Mouse (Mus musculus) frontal cortex, postnatal 36 days (tissue): ENCODE data around the gene Hoxa3.

Experiments used
- DNase-seq, 2 experiments: peaks; one replicate each; pipeline ENCODE4 v3.0.0; 2022; ENCODE audit warnings: low spot score in 2 of 2

Gene Hoxa3

GRCm38 (mm10) chr6:52231885-52232567 lies 18.9 kb upstream of the Hoxa3 start:
- DNase-seq = no peak

- DNase-seq = no peak
Measured at GRCm38 (mm10) chr6:52230516-52231165, 17.5 kb upstream of the Hoxa3 start, which contains the start of gene Hoxa9. Gene Hoxa9, minus strand, starts transcription at chr6:52231089.

DNA sequence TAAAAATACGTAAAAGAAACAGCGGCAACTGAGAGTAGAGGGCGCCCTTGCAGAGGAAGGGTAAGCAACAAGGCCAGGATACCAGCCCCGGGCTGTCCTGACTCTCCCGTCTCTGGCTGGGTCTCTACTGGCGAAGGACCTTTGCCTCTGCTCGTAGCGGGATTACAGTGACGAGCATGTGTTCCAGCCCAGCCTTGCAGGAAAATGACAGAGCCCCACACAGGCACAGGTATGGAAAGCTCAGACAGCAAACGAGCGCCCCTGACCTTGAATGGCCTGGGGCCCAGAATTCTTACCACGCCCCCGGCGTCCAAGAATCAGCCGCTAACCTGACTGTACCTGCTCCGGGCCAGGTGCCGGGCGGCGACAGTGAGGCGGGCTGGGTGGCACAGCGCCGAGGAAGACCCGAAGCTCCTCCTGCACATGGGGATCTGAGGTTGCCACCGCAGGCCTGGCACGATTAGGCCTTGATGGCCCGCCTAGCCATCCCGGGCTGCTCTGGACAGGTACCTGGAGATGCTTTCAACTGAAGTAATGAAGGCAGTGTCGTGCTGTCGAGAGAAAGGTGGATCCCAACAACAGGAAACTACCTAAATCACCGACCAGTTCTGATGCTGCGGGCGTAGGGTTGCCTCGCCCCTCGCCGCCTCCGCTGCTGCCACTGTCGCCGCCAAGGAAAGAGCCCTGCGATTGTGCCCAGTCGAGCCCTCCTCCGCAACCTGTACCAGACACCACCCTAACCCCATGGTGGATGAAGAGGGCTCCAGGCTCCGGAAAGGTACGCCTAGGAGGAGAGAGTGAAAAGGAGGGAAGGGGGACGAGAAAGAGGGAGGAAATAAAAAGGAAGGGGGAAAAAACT lies 16.7 kb upstream of the Hoxa3 start:
- DNase-seq = no peak

- no peak for DNase-seq
Measured at GRCm38 (mm10) chr6:52228475-52229465, 15.6 kb upstream of the Hoxa3 start.

DNA sequence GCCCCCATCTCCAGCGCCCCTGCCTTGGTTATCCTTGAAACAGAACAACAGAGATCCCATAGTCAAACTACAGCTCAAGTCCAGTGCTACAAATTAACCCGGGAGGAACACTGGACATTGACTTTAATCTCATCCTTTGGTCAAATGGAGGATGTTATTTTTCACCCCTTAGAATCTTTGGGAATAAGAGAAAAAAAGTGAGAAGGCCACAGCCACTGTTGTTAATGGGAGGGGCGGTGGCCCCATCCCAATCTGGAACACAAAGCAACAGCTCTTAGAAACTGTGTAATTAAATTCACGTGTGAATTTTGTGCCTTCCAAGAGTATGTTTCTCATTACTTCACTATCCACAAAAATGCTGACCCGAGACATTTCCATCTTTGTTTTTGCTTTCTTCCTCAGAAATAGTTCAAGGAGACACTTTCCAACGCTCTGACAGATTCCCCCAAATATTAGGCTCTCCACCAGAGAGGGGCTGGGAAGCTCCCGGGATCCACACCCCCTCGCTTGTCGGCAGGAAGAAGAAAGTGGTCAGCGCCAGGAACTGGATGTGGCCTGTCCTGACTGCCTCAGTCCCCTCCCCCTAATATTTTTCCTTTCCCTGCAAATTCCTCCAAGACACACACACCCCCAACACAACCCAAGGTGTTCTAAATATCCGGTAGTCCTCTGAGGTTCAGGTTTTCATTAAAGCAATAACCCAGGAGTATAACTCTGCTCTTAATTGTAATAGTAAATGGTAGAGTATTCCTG lies 14.5 kb upstream of the Hoxa3 start:
- DNase-seq = no peak

GRCm38 (mm10) chr6:52226569-52227257 lies 13.6 kb upstream of the Hoxa3 start:
- DNase-seq = no peak

- DNase-seq = no peak
Measured at GRCm38 (mm10) chr6:52225612-52226568, 12.8 kb upstream of the Hoxa3 start.

- no peak for DNase-seq
Measured at GRCm38 (mm10) chr6:52224895-52225611, 11.9 kb upstream of the Hoxa3 start.

DNA sequence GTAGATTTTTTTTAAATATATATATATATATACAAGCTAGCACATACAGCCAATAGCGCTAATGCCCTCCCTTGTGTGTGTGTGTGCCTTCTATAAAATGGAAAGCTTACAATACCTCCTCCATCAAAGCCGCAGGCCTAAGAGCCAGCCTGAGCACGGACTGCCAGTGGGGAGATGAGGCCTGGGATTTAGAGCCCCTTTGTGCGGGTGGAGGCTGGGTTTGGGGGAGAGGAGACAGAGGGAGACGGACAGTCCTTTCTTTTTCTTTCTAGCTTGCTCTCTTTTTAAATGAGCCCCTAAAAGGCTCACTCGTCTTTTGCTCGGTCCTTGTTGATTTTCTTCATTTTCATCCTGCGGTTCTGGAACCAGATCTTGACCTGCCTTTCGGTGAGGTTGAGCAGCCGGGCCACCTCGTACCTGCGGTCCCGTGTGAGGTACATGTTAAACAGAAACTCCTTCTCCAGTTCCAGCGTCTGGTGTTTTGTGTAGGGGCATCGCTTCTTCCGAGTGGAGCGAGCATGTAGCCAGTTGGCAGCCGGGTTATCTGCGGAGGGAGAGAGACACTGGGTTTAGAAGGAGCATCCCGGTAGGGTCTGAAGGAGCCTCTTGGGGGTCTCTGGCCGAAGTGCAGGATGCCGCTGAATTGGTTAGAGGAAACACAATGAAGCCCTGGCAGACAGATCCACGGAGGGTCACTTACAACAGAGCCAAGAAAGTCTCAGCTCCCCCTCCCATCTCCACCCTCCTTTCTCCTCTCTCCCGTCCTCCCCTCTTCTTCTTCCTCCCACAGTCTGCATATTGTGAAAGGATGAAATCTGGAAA lies 11.0 kb upstream of the Hoxa3 start:
- no peak for DNase-seq

GRCm38 (mm10) chr6:52222729-52223128 lies 9.6 kb upstream of the Hoxa3 start:
- no peak for DNase-seq

- no peak for DNase-seq
Measured at GRCm38 (mm10) chr6:52221993-52222685, 9.0 kb upstream of the Hoxa3 start.

- peak; percentile 80 to 85 for DNase-seq
Measured at GRCm38 (mm10) chr6:52221337-52221992, 8.3 kb upstream of the Hoxa3 start, which contains the start of gene Hoxa7. Gene Hoxa7, minus strand, starts transcription at chr6:52221854.

GRCm38 (mm10) chr6:52220865-52221310 lies 7.8 kb upstream of the Hoxa3 start:
- no peak for DNase-seq

DNA sequence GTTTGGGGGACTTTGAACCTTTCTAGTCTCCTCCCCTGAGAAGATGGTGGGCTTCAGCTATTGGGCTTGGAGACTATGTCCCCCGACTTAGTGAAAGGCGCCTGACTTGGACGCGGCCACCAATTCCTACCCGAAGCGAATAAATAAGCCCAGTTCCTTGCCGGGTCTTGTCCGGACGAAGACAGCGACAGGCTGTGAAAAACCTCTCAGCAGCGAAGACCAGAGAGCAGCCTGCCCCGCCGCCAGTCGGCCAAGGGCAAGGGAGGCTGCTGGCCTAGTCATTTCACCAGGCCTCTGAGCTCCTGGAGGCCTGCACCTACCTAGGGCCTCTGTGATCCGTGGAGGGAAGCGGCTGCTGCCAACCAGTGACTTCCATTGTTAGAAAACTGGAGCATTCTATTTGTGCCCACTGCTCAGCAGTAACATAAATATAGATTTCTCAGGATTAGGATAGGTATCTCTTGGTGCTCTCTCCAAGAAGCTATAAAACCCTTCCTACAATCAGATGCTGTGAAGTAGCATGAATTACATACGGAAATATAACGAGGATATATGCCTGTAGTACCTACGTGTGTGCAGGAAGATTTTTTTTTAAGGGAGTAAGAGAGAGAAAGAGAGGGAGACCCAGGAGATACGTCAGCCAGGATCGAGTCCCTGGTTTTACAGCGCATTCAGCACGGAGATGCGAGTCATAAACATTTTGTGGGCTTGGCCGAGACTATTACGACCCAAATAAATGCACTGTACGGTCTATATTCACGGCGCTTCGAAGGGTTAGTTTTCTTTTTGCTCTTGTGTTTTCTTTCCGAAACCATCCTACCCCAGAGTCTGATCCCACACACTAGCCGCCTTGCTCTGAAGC lies 7.1 kb upstream of the Hoxa3 start:
- no peak for DNase-seq
